ENCODE assay signal across 12 mouse cellular contexts in genomic region chr5:133156115-133156857, GRCm38 (mm10).
DNase-seq lines count a peak whose midpoint lies in the region; ATAC-seq and TF ChIP-seq lines count a peak whose summit lies in the region.
"Had no signal": no experiment of that assay in that cellular context is flagged by ENCODE, and none has a peak within 500 bp of the region (broad histone marks: within the 10 kb centered on the region; RNA-seq: fewer than 3 reads in every experiment).

No protein-coding gene starts in this region.

- TF ChIP-seq EP300 in lung, postnatal 0 days (IDR thresholded peaks at IDR 0.05) = no peak

- ATAC-seq in lung, postnatal 0 days = no peak
- ATAC-seq in frontal cortex, adult (ENCODE audit: low TSS enrichment) = peak; percentile 81
- ATAC-seq: intestine, postnatal 0 days had no signal

- no peak overlapping the region for H3K9ac ChIP-seq in lung, postnatal 0 days (replicated peaks; ENCODE audit: low read depth)
- H3K9ac ChIP-seq: liver, embryonic 13.5 days had no signal

- no peaks in the 10 kb centered on the region for H3K36me3 ChIP-seq in lung, postnatal 0 days (ENCODE audit: insufficient read depth, low read length)
- H3K36me3 ChIP-seq: liver, embryonic 13.5 days had no signal

- WGBS in lung, postnatal 0 days = 47% methylated on average over 5 of the region's 5 CpGs

- H3K4me1 ChIP-seq in lung, postnatal 0 days (ENCODE audit: insufficient read depth, low read depth, low read length) = no peaks in the 10 kb centered on the region
- H3K4me1 ChIP-seq: liver, embryonic 13.5 days had no signal

- no peak overlapping the region for H3K4me3 ChIP-seq in lung, postnatal 0 days (ENCODE audit: low read depth, low read length)
- H3K4me3 ChIP-seq: heart, adult 2 months; liver, embryonic 13.5 days had no signal

- H3K27me3 ChIP-seq in lung, postnatal 0 days (replicated peaks; ENCODE audit: insufficient read depth, low read length) = no peaks in the 10 kb centered on the region
- H3K27me3 ChIP-seq: liver, embryonic 13.5 days had no signal

- DNase-seq in lung, postnatal 0 days (ENCODE audit: low spot score) = peak; percentile 31
- DNase-seq in lung, adult 18-20 months = no peak
- peak; percentile 20 to 24 for DNase-seq in layer of hippocampus, postnatal 25 days (ENCODE audit: extremely low spot score in 1 of 2, low spot score in 1 of 2)
- DNase-seq in right cerebral cortex, postnatal 36 days (ENCODE audit: low spot score in 2 of 2) = peak; percentile 32 to 60
- DNase-seq in B cell, adult 2 months = no peak
- DNase-seq in adrenal gland, postnatal 14 days = no peak
- DNase-seq: adrenal gland, adult 8-10 months; heart, adult 2 months; liver, embryonic 13.5 days; thymus, postnatal 25 days had no signal

- no peak for TF ChIP-seq CTCF in lung, postnatal 0 days (IDR thresholded peaks at IDR 0.05)

- H3K9me3 ChIP-seq in lung, postnatal 0 days (ENCODE audit: low read length) = no peaks in the 10 kb centered on the region

- no peak overlapping the region for H3K27ac ChIP-seq in lung, postnatal 0 days (ENCODE audit: low read length)
- H3K27ac ChIP-seq: heart, adult 2 months; liver, embryonic 13.5 days had no signal

- no peak overlapping the region for H3K4me2 ChIP-seq in lung, postnatal 0 days (replicated peaks; ENCODE audit: low read depth, low read length)
- H3K4me2 ChIP-seq: liver, embryonic 13.5 days had no signal

Comparison
In these comparisons a context has a peak if more than half of its experiments do, and no peak if none do; other contexts are left out.
1. DNase-seq: peak in lung, postnatal 0 days (single experiment), layer of hippocampus, postnatal 25 days (2 of 2) and right cerebral cortex, postnatal 36 days (2 of 2); none in lung, adult 18-20 months (0 of 2), B cell, adult 2 months (0 of 2) and adrenal gland, postnatal 14 days (single experiment).